Mouse (Mus musculus): ENCODE data around the gene Tbc1d25. TPM values are rescaled to one million over a fixed set of nuclear protein-coding genes. Genes with fewer than 3 reads are reported as not detected.

The Tbc1d25 gene
- polyA plus RNA-seq (2012; rRNA removed) (19.4 and 25.3 TPM in 2 replicates), polyA plus RNA-seq (2014; fragmentation: Nextera tagmentation; extraction: Ambion mirVana) (12.2 and 16.2 TPM in 2 replicates)

DNA sequence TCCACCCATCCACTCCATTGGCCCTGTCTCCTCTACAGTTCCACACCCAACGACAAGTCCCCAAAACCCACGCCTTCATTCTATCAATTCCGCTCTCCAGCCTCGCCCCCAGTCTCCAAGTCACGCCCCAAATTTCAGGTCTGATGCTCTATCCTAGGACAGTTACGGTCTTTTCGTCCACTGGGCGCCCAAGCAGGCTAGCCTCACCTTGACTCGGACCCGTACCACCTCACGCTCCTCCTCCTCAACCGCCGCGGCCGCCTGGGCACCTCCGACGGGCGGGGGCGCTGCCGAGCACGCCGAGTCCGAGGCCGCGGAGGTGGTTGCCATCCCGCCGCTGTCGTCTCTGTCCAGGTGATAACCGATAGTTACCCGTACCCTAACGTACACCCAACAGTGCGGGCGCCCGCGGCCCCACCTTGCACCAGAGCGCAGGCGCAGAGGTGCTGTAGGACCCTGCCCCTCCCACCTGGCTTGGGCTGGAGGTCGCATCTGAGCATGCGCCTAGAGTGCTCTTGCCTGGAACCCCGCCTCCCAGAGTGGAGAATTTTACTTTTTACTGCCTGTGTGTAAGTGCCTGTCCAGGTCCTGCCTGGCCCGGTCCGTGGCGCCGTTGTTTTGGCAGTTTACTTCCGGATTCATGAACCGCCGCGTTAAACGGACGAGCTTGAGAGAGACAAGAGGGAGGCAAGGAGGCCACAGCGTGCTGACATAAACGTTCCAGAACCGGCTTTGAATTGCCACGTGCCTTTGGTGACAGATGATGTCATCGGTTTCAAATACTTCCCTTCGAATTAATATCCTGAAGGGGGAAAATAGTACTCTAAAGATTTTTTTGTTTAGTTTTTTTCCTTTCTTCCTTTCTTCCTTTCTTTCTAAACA, at the start of gene Tbc1d25:
Gene Tbc1d25, minus strand, starts transcription at position 678 of the 882 bp plus-strand sequence.
- Histone ChIP-seq H3K9ac (ENCODE audit: low read depth, low read length, severe bottlenecking) (peak within 1 kb of the TSS; percentile 59), H3K4me1 (ENCODE audit: control insufficient read depth, insufficient read depth, low read length) (0 out of 2 replicates have a peak, but pooled peaks cover 2% of the 10 kb centered on the region), H3K27ac (replicated peaks; ENCODE audit: low read depth, low read length) (peak within 1 kb of the TSS; percentile 61), H3K4me2 (replicated peaks; ENCODE audit: low read depth, low read length, severe bottlenecking) (peak within 1 kb of the TSS; percentile 45), H3K9me3 (ENCODE audit: control insufficient read depth, low read length) (no peaks in the 10 kb centered on the region), H3K4me3 (replicated peaks; ENCODE audit: low read length) (peak within 1 kb of the TSS; percentile 58), H3K36me3 (ENCODE audit: control insufficient read depth, insufficient read depth, low read length) (peaks cover 1% of the 10 kb centered on the region), H3K27me3 (ENCODE audit: control insufficient read depth, insufficient read depth, low read length) (no peaks in the 10 kb centered on the region)
- TF ChIP-seq POLR2A (IDR thresholded peaks at IDR 0.05; ENCODE audit: borderline replicate concordance, extremely low read depth, insufficient read depth, insufficient read length), result 0 out of 2 replicates have a peak, but pooled peaks have one; percentile 43
- 25% methylated on average over 53 of the region's 56 CpGs for WGBS
- DNase-seq (ENCODE audit: low spot score) (peak; percentile 88), ATAC-seq (ENCODE audit: low FRiP score, low read depth) (peak; percentile 96)

DNA sequence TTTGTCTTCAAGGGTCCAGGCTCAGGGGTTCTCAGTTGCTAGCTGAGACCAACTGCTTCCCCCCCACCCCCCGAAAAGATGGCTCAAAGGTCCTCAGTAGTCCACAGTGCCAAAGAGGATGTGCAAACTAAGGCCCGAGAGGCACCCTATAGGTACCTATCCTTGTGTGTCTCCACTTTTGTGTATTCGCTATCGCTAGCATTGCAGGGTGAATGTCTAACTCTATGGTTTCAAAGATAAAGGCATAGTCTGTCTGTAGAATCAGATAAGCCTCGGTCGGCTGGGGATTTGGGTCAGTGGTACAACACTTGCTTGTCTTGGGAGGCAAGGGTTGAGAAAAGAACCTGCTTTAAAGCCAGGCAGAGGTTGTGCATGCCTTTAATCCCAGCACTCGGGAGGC, 47.5 kb upstream of the Tbc1d25 start:
- Histone ChIP-seq H3K4me3 (replicated peaks; ENCODE audit: low read length) (no peak overlapping the region), H3K27me3 (ENCODE audit: control insufficient read depth, insufficient read depth, low read length) (no peaks in the 10 kb centered on the region), H3K4me2 (replicated peaks; ENCODE audit: low read depth, low read length, severe bottlenecking) (no peak overlapping the region), H3K9me3 (ENCODE audit: control insufficient read depth, low read length) (no peaks in the 10 kb centered on the region), H3K27ac (replicated peaks; ENCODE audit: low read depth, low read length) (no peak overlapping the region), H3K4me1 (ENCODE audit: control insufficient read depth, insufficient read depth, low read length) (no peaks in the 10 kb centered on the region), H3K36me3 (ENCODE audit: control insufficient read depth, insufficient read depth, low read length) (no peaks in the 10 kb centered on the region), H3K9ac (ENCODE audit: low read depth, low read length, severe bottlenecking) (no peak overlapping the region)
- DNase-seq (ENCODE audit: low spot score) (no peak), ATAC-seq (ENCODE audit: low FRiP score, low read depth) (no peak)
- no peak for TF ChIP-seq POLR2A (IDR thresholded peaks at IDR 0.05; ENCODE audit: borderline replicate concordance, extremely low read depth, insufficient read depth, insufficient read length)
- 93% methylated on average over 7 of the region's 7 CpGs for WGBS

DNA sequence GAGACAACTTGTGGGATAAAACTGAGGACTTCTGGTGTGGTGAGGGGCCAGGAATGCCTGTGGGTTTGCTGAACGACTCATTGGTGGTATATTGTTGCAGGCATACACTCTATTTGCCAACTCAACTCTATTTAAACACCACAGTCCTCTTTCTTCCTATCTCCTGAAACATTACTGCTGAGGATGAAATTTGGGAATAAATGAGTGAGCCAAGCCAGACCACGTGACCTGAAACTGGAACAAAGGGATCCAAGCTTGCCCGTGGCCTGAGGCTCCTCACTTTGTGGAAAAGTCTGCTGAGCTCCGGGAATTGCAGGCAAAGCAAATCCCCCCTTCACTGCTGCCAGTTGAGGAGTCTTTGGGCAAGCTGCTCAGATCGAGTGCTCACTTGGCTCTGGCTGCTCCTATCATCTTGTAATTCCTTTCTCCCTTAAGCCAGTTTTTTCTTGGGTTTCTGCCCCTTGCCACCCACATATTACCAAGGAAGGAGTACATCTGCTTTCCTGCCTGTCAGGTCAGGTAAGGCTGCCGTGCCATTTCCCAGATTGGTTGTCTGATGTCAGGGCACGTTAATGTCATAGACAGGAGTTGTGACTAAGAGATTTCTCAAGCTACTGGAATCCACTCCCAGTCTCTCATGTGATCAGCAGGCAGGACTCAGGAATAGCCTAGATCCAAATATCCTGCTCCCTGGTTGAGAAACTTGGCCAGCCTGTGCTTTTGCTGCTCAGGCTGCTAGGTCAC, 46.9 kb upstream of the Tbc1d25 start:
- Histone ChIP-seq H3K9ac (ENCODE audit: low read depth, low read length, severe bottlenecking) (no peak overlapping the region), H3K27ac (replicated peaks; ENCODE audit: low read depth, low read length) (no peak overlapping the region), H3K27me3 (ENCODE audit: control insufficient read depth, insufficient read depth, low read length) (no peaks in the 10 kb centered on the region), H3K36me3 (ENCODE audit: control insufficient read depth, insufficient read depth, low read length) (no peaks in the 10 kb centered on the region), H3K4me2 (replicated peaks; ENCODE audit: low read depth, low read length, severe bottlenecking) (no peak overlapping the region), H3K9me3 (ENCODE audit: control insufficient read depth, low read length) (no peaks in the 10 kb centered on the region), H3K4me3 (replicated peaks; ENCODE audit: low read length) (no peak overlapping the region), H3K4me1 (ENCODE audit: control insufficient read depth, insufficient read depth, low read length) (no peaks in the 10 kb centered on the region)
- no peak for TF ChIP-seq POLR2A (IDR thresholded peaks at IDR 0.05; ENCODE audit: borderline replicate concordance, extremely low read depth, insufficient read depth, insufficient read length)
- 56% methylated on average over 7 of the region's 7 CpGs for WGBS
- ATAC-seq (ENCODE audit: low FRiP score, low read depth), result no peak
- no peak for DNase-seq (ENCODE audit: low spot score)

DNA sequence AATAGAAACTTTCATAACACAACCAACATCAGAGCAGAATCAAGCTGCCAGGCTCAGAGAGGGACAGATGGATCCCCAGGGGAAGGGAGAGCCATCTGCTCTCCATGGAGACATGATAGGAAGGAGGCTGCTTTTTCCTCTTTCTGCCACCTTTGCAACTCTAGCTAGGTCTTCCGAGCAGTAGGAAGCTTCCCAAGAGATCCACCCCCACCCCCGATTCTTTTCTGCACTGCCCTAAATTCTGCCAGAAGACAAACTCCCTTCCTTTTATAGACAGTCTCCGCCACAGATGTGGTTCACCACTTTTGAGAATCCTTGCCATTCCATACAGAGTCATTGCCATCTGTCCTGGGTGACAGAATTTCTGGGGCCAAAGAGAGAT, 46.3 kb upstream of the Tbc1d25 start:
- Histone ChIP-seq H3K4me1 (ENCODE audit: control insufficient read depth, insufficient read depth, low read length) (no peaks in the 10 kb centered on the region), H3K36me3 (ENCODE audit: control insufficient read depth, insufficient read depth, low read length) (no peaks in the 10 kb centered on the region), H3K27me3 (ENCODE audit: control insufficient read depth, insufficient read depth, low read length) (no peaks in the 10 kb centered on the region), H3K9ac (ENCODE audit: low read depth, low read length, severe bottlenecking) (no peak overlapping the region), H3K27ac (replicated peaks; ENCODE audit: low read depth, low read length) (no peak overlapping the region), H3K9me3 (ENCODE audit: control insufficient read depth, low read length) (no peaks in the 10 kb centered on the region), H3K4me3 (replicated peaks; ENCODE audit: low read length) (no peak overlapping the region), H3K4me2 (replicated peaks; ENCODE audit: low read depth, low read length, severe bottlenecking) (no peak overlapping the region)
- 60% methylated on average over 3 of the region's 3 CpGs for WGBS
- DNase-seq (ENCODE audit: low spot score), result no peak
- TF ChIP-seq POLR2A (IDR thresholded peaks at IDR 0.05; ENCODE audit: borderline replicate concordance, extremely low read depth, insufficient read depth, insufficient read length), result no peak
- ATAC-seq (ENCODE audit: low FRiP score, low read depth), result no peak

DNA sequence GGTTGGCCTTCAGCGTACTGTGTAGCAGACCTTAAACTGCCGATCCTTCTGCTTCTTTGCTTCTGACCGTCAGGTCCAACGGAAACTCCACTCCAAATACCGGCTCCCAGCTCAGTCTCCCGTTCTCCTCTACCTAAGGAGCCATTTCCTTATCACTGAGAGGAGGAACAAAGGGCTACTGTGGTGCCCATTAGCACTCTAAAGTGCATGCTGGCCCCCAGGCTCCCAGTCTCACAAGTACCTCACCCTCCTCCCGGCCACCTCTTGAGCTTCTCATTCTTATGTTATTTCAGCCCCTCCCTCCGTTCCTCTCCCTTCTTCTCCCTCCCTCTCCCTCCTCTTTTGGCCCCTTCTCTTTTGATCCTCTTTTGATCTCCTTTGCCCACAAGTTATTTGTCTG, 43.7 kb upstream of the Tbc1d25 start:
- Histone ChIP-seq H3K27ac (replicated peaks; ENCODE audit: low read depth, low read length) (no peak overlapping the region), H3K27me3 (ENCODE audit: control insufficient read depth, insufficient read depth, low read length) (no peaks in the 10 kb centered on the region), H3K9me3 (ENCODE audit: control insufficient read depth, low read length) (no peaks in the 10 kb centered on the region), H3K4me1 (ENCODE audit: control insufficient read depth, insufficient read depth, low read length) (no peaks in the 10 kb centered on the region), H3K36me3 (ENCODE audit: control insufficient read depth, insufficient read depth, low read length) (no peaks in the 10 kb centered on the region), H3K4me3 (replicated peaks; ENCODE audit: low read length) (no peak overlapping the region), H3K9ac (ENCODE audit: low read depth, low read length, severe bottlenecking) (no peak overlapping the region), H3K4me2 (replicated peaks; ENCODE audit: low read depth, low read length, severe bottlenecking) (no peak overlapping the region)
- WGBS, result 29% methylated on average over 8 of the region's 8 CpGs
- ATAC-seq (ENCODE audit: low FRiP score, low read depth) (no peak), DNase-seq (ENCODE audit: low spot score) (no peak)
- no peak for TF ChIP-seq POLR2A (IDR thresholded peaks at IDR 0.05; ENCODE audit: borderline replicate concordance, extremely low read depth, insufficient read depth, insufficient read length)
